Mouse (Mus musculus) lung, postnatal 0 days (tissue): ENCODE measurements at regions not wholly inside any gene's neighbourhood (a gene's known extent, or its start where the extent isn't known, plus 50 kb on each side); places are given as distances from the start of the nearest gene placed in this dataset.

ENCODE experiments used
- ATAC-seq: fragments of 200-750 bp; cut with Nextera tagmentation; 2 replicates; pipeline ENCODE4 v1.8.0; 2017; ENCODE audit warnings: moderate library complexity
- DNase-seq: peaks from one replicate; pipeline ENCODE4 v3.0.0-alpha.2; 2016; ENCODE audit warnings: low spot score
- H3K27ac ChIP-seq: fragments of 300-500 bp; sonication (generic); 2 replicates; pipeline ENCODE4 v1.5.1; 2014; ENCODE audit warnings: antibody characterized with exemption, mild to moderate bottlenecking, low read length, mixed read lengths
- H3K27me3 ChIP-seq: fragments of 300-500 bp; sonication (generic); replicated peaks from 2 replicates; pipeline ENCODE4 v1.6.1; 2014; ENCODE audit warnings: low read length, mixed read lengths; ENCODE audit not compliant: insufficient read depth
- H3K36me3 ChIP-seq: fragments of 300-500 bp; sonication (generic); 2 replicates; pipeline ENCODE4 v1.6.1; 2014; ENCODE audit warnings: low read length, mixed read lengths; ENCODE audit not compliant: insufficient read depth
- H3K4me1 ChIP-seq: fragments of 300-500 bp; sonication (generic); 2 replicates; pipeline ENCODE4 v1.6.1; 2014; ENCODE audit warnings: antibody characterized with exemption, low read depth, low read length, mixed read lengths; ENCODE audit not compliant: insufficient read depth
- H3K4me2 ChIP-seq: fragments of 300-500 bp; sonication (generic); replicated peaks from 2 replicates; pipeline ENCODE4 v1.6.1; 2014; ENCODE audit warnings: low read depth, mild to moderate bottlenecking, low read length, moderate library complexity, mixed read lengths
- H3K4me3 ChIP-seq: fragments of 300-500 bp; sonication (generic); 2 replicates; pipeline ENCODE4 v1.5.1; 2014; ENCODE audit warnings: low read depth, low read length
- H3K9ac ChIP-seq: fragments of 300-500 bp; sonication (generic); replicated peaks from 2 replicates; pipeline ENCODE4 v1.6.1; 2014; ENCODE audit warnings: low read depth, mild to moderate bottlenecking
- H3K9me3 ChIP-seq: fragments of 300-500 bp; sonication (generic); 2 replicates; pipeline ENCODE4 v1.6.1; 2016; ENCODE audit warnings: low read length, mixed read lengths
- CTCF ChIP-seq: IDR thresholded peaks from 2 replicates; pipeline ENCODE4 v1.5.1; 2016; ENCODE audit warnings: antibody characterized with exemption, mild to moderate bottlenecking
- EP300 ChIP-seq: IDR thresholded peaks from 2 replicates; pipeline ENCODE4 v1.6.1; 2016; ENCODE audit warnings: antibody characterized with exemption, mild to moderate bottlenecking, control low read depth
- WGBS: fragments of 180-500 bp; shearing (Covaris S2); extraction: QIAGEN DNeasy Blood & Tissue Kit; methylation state at CpG from one replicate; pipeline ENCODE4 v1.1.7; 2014; 5-methylcytosine and 5-hydroxymethylcytosine counted together

GRCm38 (mm10) chr6:100341305-100342290, 54.3 kb upstream of the Rybp start:
- no peak overlapping the region for H3K4me3 ChIP-seq
- no peak overlapping the region for H3K4me2 ChIP-seq
- no peaks in the 10 kb centered on the region for H3K9me3 ChIP-seq
- H3K4me1 ChIP-seq, result no peaks in the 10 kb centered on the region
- no peak overlapping the region for H3K9ac ChIP-seq
- no peak for ATAC-seq
- H3K36me3 ChIP-seq, result no peaks in the 10 kb centered on the region
- 65% methylated on average over 13 of the region's 13 CpGs for WGBS
- TF ChIP-seq EP300 (no peak), CTCF (no peak)
- DNase-seq, result no peak
- no peak overlapping the region for H3K27ac ChIP-seq
- H3K27me3 ChIP-seq, result 0 out of 2 replicates have a peak, but pooled peaks cover 3% of the 10 kb centered on the region

GRCm38 (mm10) chr6:100338291-100338690, 51.0 kb upstream of the Rybp start:
- H3K9me3 ChIP-seq, result no peaks in the 10 kb centered on the region
- H3K36me3 ChIP-seq, result no peaks in the 10 kb centered on the region
- H3K27me3 ChIP-seq, result 0 out of 2 replicates have a peak, but pooled peaks cover 3% of the 10 kb centered on the region
- no peak overlapping the region for H3K4me2 ChIP-seq
- H3K27ac ChIP-seq, result no peak overlapping the region
- H3K4me1 ChIP-seq, result peaks cover 4% of the 10 kb centered on the region; the same call in 1 of the 2 replicates
- no peak overlapping the region for H3K9ac ChIP-seq
- 73% methylated on average over 4 of the region's 4 CpGs for WGBS
- TF ChIP-seq EP300, result no peak
- no peak for TF ChIP-seq CTCF
- ATAC-seq (no peak), DNase-seq (no peak)
- no peak overlapping the region for H3K4me3 ChIP-seq
